Mouse (Mus musculus) layer of hippocampus, postnatal 14 days (tissue): ENCODE measurements around the gene Coil. TPM values are rescaled to one million over a fixed set of nuclear protein-coding genes. Genes with fewer than 3 reads are reported as not detected.
A peak's percentile ranks its signal among the peaks of the same experiment; 100 is the strongest.
"Not testable (repeated sequence)": the region's sequence is repeated elsewhere in the genome, so short reads cannot be mapped to it uniquely, and the experiment has no call there.

Source experiments
- DNase-seq, 2 experiments: peaks; one replicate each; pipeline ENCODE4 v3.0.0; 2021 to 2022; ENCODE audit warnings: low spot score in 2 of 2, mixed read lengths in 1 of 2
- total RNA-seq, 2 experiments: library from RNA; stranded (reverse); gene quantifications; 2 replicates each; pipeline ENCODE4 v1.2.3; 2021

Coil gene
- total RNA-seq, 2 experiments from 2014 or later, result 16.3 to 19.5 TPM

- no peak for DNase-seq
These were observed 68.4 kb downstream of the Coil start for GRCm38 (mm10) chr11:89038496-89038895.

- DNase-seq, result peak; percentile 43 to 55
These were observed 69.3 kb downstream of the Coil start for GRCm38 (mm10) chr11:89039325-89039724.

- DNase-seq, result not testable (repeated sequence)
These were observed 71.0 kb downstream of the Coil start for GRCm38 (mm10) chr11:89041073-89041472.

Other genes with a start within 250 kb of the Coil start
- 10 to 100 TPM; 38.9 to 39.8 TPM for gene Akap1, start 105.7 kb upstream of the Coil start, total RNA-seq
- 10 to 100 TPM; 17.0 to 17.4 TPM for gene Scpep1, start 14.8 kb upstream of the Coil start, total RNA-seq
- not detected for gene Elobl, start 3.3 kb upstream of the Coil start, total RNA-seq
- gene Trim25, start 29.1 kb downstream of the Coil start, total RNA-seq, result 1 to 10 TPM; 4.0 to 5.2 TPM
- gene Dgke, start 96.6 kb downstream of the Coil start, total RNA-seq, result 10 to 100 TPM; 36.7 to 39.5 TPM
- gene Gm525, start 103.6 kb downstream of the Coil start, total RNA-seq, result not detected